Mouse (Mus musculus): Measurements from ENCODE around the gene Amigo1.

DNA sequence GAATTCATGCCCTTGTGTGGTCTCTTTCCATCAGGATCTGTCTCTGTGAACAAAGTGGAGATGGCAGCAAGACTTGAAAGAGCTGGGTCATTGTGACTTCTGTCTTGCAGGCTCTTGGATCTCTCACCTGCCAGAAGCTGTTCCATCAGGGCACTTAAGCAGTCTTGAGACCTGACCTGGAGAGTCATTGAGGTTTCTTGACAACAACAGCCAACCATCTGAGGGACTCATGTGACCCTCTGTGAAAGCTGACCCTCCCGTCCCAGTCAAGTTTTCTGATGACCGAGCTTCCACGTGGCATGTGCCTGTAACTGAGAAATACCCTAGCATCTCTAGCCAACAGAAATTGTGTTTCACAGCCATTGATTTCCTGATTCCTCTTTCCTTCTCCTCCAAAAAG is 1.4 kb upstream of the Amigo1 start:
- TF ChIP-seq POLR2A (IDR thresholded peaks at IDR 0.05; ENCODE audit: borderline replicate concordance, low read depth, low read length) (no peak), CTCF (IDR thresholded peaks at IDR 0.05; ENCODE audit: low read depth, low read length) (no peak)

All from bone marrow macrophage, adult 2 months (primary cell).